Mouse (Mus musculus): ENCODE results near the gene Mybphl. TPM values are rescaled to one million over a fixed set of nuclear protein-coding genes. Genes with fewer than 3 reads are reported as not detected.

Mybphl gene
- polyA plus RNA-seq, 1 experiment = 16.6 TPM

- Histone ChIP-seq H3K4me3 (ENCODE audit: control insufficient read depth, insufficient read depth, low read length) (no peak overlapping the region), H3K36me3 (ENCODE audit: control insufficient read depth, insufficient read depth, low read length) (no peaks in the 10 kb centered on the region), H3K27me3 (ENCODE audit: control insufficient read depth, insufficient read depth, low read length) (no peaks in the 10 kb centered on the region), H3K4me1 (replicated peaks; ENCODE audit: control insufficient read depth, insufficient read depth, low read length) (peaks cover 6% of the 10 kb centered on the region), H3K27ac (ENCODE audit: control insufficient read depth, insufficient read depth, low read length) (no peak overlapping the region)
- WGBS = 87% methylated on average over 8 of the region's 8 CpGs
- TF ChIP-seq CTCF (IDR thresholded peaks at IDR 0.05; ENCODE audit: borderline replicate concordance, control insufficient read depth, extremely low read depth, insufficient read depth, low read length, poor library complexity) (no peak), POLR2A (IDR thresholded peaks at IDR 0.05; ENCODE audit: control insufficient read depth, extremely low read depth, insufficient read depth, low read length, poor library complexity) (no peak)
- DNase-seq = no peak
Observed at GRCm38 (mm10) chr3:108411754-108412121, 47.0 kb downstream of the Mybphl start.

GRCm38 (mm10) chr3:108413634-108414360 is 49.1 kb downstream of the Mybphl start:
- Histone ChIP-seq H3K27ac (ENCODE audit: control insufficient read depth, insufficient read depth, low read length) (no peak overlapping the region), H3K36me3 (ENCODE audit: control insufficient read depth, insufficient read depth, low read length) (no peaks in the 10 kb centered on the region), H3K4me3 (ENCODE audit: control insufficient read depth, insufficient read depth, low read length) (no peak overlapping the region), H3K4me1 (replicated peaks; ENCODE audit: control insufficient read depth, insufficient read depth, low read length) (peaks cover 6% of the 10 kb centered on the region), H3K27me3 (ENCODE audit: control insufficient read depth, insufficient read depth, low read length) (no peaks in the 10 kb centered on the region)
- DNase-seq = no peak
- no peak for TF ChIP-seq POLR2A (IDR thresholded peaks at IDR 0.05; ENCODE audit: control insufficient read depth, extremely low read depth, insufficient read depth, low read length, poor library complexity)
- TF ChIP-seq CTCF (IDR thresholded peaks at IDR 0.05; ENCODE audit: borderline replicate concordance, control insufficient read depth, extremely low read depth, insufficient read depth, low read length, poor library complexity) = no peak
- WGBS = 98% methylated on average over 35 of the region's 35 CpGs

- DNase-seq = peak; percentile 44
- Histone ChIP-seq H3K4me3 (ENCODE audit: control insufficient read depth, insufficient read depth, low read length) (peak within 1 kb of the TSS; percentile 58), H3K36me3 (ENCODE audit: control insufficient read depth, insufficient read depth, low read length) (no peaks in the 10 kb centered on the region), H3K27me3 (ENCODE audit: control insufficient read depth, insufficient read depth, low read length) (no peaks in the 10 kb centered on the region), H3K4me1 (replicated peaks; ENCODE audit: control insufficient read depth, insufficient read depth, low read length) (peaks cover 6% of the 10 kb centered on the region), H3K27ac (ENCODE audit: control insufficient read depth, insufficient read depth, low read length) (no peak within 1 kb of the TSS)
- 11% methylated on average over 67 of the region's 67 CpGs for WGBS
- TF ChIP-seq POLR2A (IDR thresholded peaks at IDR 0.05; ENCODE audit: control insufficient read depth, extremely low read depth, insufficient read depth, low read length, poor library complexity) (no peak), CTCF (IDR thresholded peaks at IDR 0.05; ENCODE audit: borderline replicate concordance, control insufficient read depth, extremely low read depth, insufficient read depth, low read length, poor library complexity) (no peak)
Observed at GRCm38 (mm10) chr3:108414857-108415830, 50.4 kb downstream of the Mybphl start, which contains the start of gene Celsr2. Gene Celsr2 (minus strand): TSS chr3:108415552.

GRCm38 (mm10) chr3:108415831-108416223 is 51.1 kb downstream of the Mybphl start:
- WGBS = 1% methylated on average over 48 of the region's 48 CpGs
- peak; percentile 69 for TF ChIP-seq POLR2A (IDR thresholded peaks at IDR 0.05; ENCODE audit: control insufficient read depth, extremely low read depth, insufficient read depth, low read length, poor library complexity)
- no peak for TF ChIP-seq CTCF (IDR thresholded peaks at IDR 0.05; ENCODE audit: borderline replicate concordance, control insufficient read depth, extremely low read depth, insufficient read depth, low read length, poor library complexity)
- peak; percentile 85 for DNase-seq
- Histone ChIP-seq H3K4me3 (ENCODE audit: control insufficient read depth, insufficient read depth, low read length) (peak overlapping the region; percentile 58), H3K4me1 (replicated peaks; ENCODE audit: control insufficient read depth, insufficient read depth, low read length) (peaks cover 6% of the 10 kb centered on the region), H3K36me3 (ENCODE audit: control insufficient read depth, insufficient read depth, low read length) (no peaks in the 10 kb centered on the region), H3K27ac (ENCODE audit: control insufficient read depth, insufficient read depth, low read length) (no peak overlapping the region), H3K27me3 (ENCODE audit: control insufficient read depth, insufficient read depth, low read length) (no peaks in the 10 kb centered on the region)

- Histone ChIP-seq H3K27me3 (ENCODE audit: control insufficient read depth, insufficient read depth, low read length) (no peaks in the 10 kb centered on the region), H3K27ac (ENCODE audit: control insufficient read depth, insufficient read depth, low read length) (no peak overlapping the region), H3K4me3 (ENCODE audit: control insufficient read depth, insufficient read depth, low read length) (no peak overlapping the region), H3K36me3 (ENCODE audit: control insufficient read depth, insufficient read depth, low read length) (peaks cover 19% of the 10 kb centered on the region), H3K4me1 (replicated peaks; ENCODE audit: control insufficient read depth, insufficient read depth, low read length) (peaks cover 5% of the 10 kb centered on the region)
- TF ChIP-seq POLR2A (IDR thresholded peaks at IDR 0.05; ENCODE audit: control insufficient read depth, extremely low read depth, insufficient read depth, low read length, poor library complexity) (no peak), CTCF (IDR thresholded peaks at IDR 0.05; ENCODE audit: borderline replicate concordance, control insufficient read depth, extremely low read depth, insufficient read depth, low read length, poor library complexity) (no peak)
- 59% methylated on average over 6 of the region's 6 CpGs for WGBS
- DNase-seq = no peak
Observed at GRCm38 (mm10) chr3:108423006-108423405, 58.3 kb downstream of the Mybphl start.
